In the genomic region with DNA sequence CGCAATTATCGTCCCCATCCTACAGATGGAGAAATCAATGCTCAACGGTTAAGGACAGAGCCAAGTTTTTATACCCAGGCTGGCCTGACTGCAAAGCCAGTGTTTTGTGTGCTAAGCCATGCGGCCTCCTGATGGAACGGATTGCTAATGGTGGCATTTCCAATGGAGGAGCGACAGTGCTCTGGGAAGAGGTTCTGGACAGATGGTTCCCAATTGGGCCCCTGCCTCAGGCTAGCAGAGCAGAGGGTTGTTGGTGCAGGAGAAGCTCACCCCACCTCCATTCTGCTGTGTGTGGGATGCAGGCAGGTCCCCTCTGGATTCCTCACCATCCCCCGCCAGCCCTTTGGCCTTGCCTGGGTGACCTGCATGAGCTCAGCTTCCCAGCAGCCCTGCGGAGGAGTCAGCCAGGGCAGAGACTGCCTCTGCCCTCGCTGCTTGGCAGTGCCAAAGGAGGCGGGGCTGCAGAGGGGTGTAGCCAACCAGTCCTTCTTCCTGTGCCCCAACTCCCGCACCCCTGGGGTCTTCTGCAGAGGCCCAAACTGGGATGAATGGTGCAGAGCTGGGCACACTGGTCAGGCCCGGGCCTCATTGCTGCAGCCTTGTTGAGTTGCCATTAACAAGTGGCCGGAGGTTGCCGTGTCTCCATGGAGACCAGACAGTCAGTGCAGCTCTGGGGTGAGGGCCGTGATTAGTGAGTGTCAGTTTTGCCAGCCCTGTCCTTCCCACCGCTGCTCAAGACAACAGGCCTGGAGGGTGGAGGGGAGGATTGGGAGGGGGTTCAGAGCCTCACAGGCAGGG, we compare ENCODE assay signal across 8 mouse cellular contexts. TPM values are rescaled to one million over a fixed set of nuclear protein-coding genes. Genes with fewer than 3 reads are reported as not detected.
DNase-seq lines count a peak whose midpoint lies in the region; ATAC-seq lines count a peak whose summit lies in the region.

No protein-coding gene starts in this region.

- peak overlapping the region; percentile 59 for H3K27ac ChIP-seq in embryonic facial prominence, embryonic 14.5 days (replicated peaks; ENCODE audit: low read depth, low read length)
- H3K27ac ChIP-seq in heart, embryonic 15.5 days: peak overlapping the region; percentile 95
- H3K27ac ChIP-seq in kidney, embryonic 16.5 days (ENCODE audit: low read length): peak overlapping the region; percentile 98
- H3K27ac ChIP-seq in lung, embryonic 16.5 days (ENCODE audit: low read length): peak overlapping the region; percentile 93

- no peaks in the 10 kb centered on the region for H3K9me3 ChIP-seq in embryonic facial prominence, embryonic 14.5 days (ENCODE audit: control insufficient read depth, low read length)
- no peaks in the 10 kb centered on the region for H3K9me3 ChIP-seq in heart, embryonic 15.5 days (replicated peaks)
- no peaks in the 10 kb centered on the region for H3K9me3 ChIP-seq in kidney, embryonic 16.5 days (ENCODE audit: low read length)
- no peaks in the 10 kb centered on the region for H3K9me3 ChIP-seq in lung, embryonic 16.5 days (ENCODE audit: control insufficient read depth, low read length)

- DNase-seq in ES-CJ7 (ENCODE audit: low read depth, low spot score): peak; percentile 76
- peak; percentile 93 to 95 for DNase-seq in adrenal gland, postnatal 36 days
- peak; percentile 76 for DNase-seq in embryonic facial prominence, embryonic 14.5 days (ENCODE audit: low spot score)
- no peak for DNase-seq in c-Kit-positive CD71-positive TER-119-positive erythroid progenitor cells, embryonic 14.5 days (ENCODE audit: low spot score)

- H3K36me3 ChIP-seq in embryonic facial prominence, embryonic 14.5 days (ENCODE audit: control insufficient read depth, insufficient read depth, low read length): no peaks in the 10 kb centered on the region
- H3K36me3 ChIP-seq in heart, embryonic 15.5 days: no peaks in the 10 kb centered on the region
- H3K36me3 ChIP-seq in kidney, embryonic 16.5 days (ENCODE audit: insufficient read depth, low read length): no peaks in the 10 kb centered on the region
- H3K36me3 ChIP-seq in lung, embryonic 16.5 days (ENCODE audit: control insufficient read depth, insufficient read depth, low read length): no peaks in the 10 kb centered on the region

- H3K4me3 ChIP-seq in embryonic facial prominence, embryonic 14.5 days (ENCODE audit: low read depth, low read length): 0 out of 2 replicates have a peak overlapping the region, but pooled peaks have one; percentile 9
- peak overlapping the region; percentile 27 for H3K4me3 ChIP-seq in heart, embryonic 15.5 days
- peak overlapping the region; percentile 16 for H3K4me3 ChIP-seq in kidney, embryonic 16.5 days (ENCODE audit: low read length)
- peak overlapping the region; percentile 17 for H3K4me3 ChIP-seq in lung, embryonic 16.5 days (ENCODE audit: low read length)

- peak overlapping the region; percentile 41 for H3K4me2 ChIP-seq in embryonic facial prominence, embryonic 14.5 days (ENCODE audit: low read depth, low read length)
- peak overlapping the region; percentile 60 for H3K4me2 ChIP-seq in heart, embryonic 15.5 days
- peak overlapping the region; percentile 44 for H3K4me2 ChIP-seq in kidney, embryonic 16.5 days (replicated peaks; ENCODE audit: low read depth, low read length)
- peak overlapping the region; percentile 50 for H3K4me2 ChIP-seq in lung, embryonic 16.5 days (ENCODE audit: low read depth, low read length)

- H3K4me1 ChIP-seq in embryonic facial prominence, embryonic 14.5 days (ENCODE audit: control insufficient read depth, insufficient read depth, low read length): peaks cover 52% of the 10 kb centered on the region
- peaks cover 55% of the 10 kb centered on the region for H3K4me1 ChIP-seq in heart, embryonic 15.5 days (replicated peaks)
- peaks cover 54% of the 10 kb centered on the region for H3K4me1 ChIP-seq in kidney, embryonic 16.5 days (ENCODE audit: insufficient read depth, low read length)
- H3K4me1 ChIP-seq in lung, embryonic 16.5 days (replicated peaks; ENCODE audit: control insufficient read depth, insufficient read depth, low read length): peaks cover 56% of the 10 kb centered on the region

- no peaks in the 10 kb centered on the region for H3K27me3 ChIP-seq in embryonic facial prominence, embryonic 14.5 days (replicated peaks; ENCODE audit: control insufficient read depth, insufficient read depth, low read length)
- no peaks in the 10 kb centered on the region for H3K27me3 ChIP-seq in heart, embryonic 15.5 days
- no peaks in the 10 kb centered on the region for H3K27me3 ChIP-seq in kidney, embryonic 16.5 days (ENCODE audit: insufficient read depth, low read length)
- no peaks in the 10 kb centered on the region for H3K27me3 ChIP-seq in lung, embryonic 16.5 days (ENCODE audit: control insufficient read depth, insufficient read depth, low read depth, low read length)

- peak; percentile 33 for ATAC-seq in embryonic facial prominence, embryonic 14.5 days (ENCODE audit: low read depth)
- ATAC-seq in heart, embryonic 15.5 days (replicated peaks; ENCODE audit: insufficient number of reproducible peaks, insufficient read depth, low FRiP score, low read depth): peak; percentile 56
- peak; percentile 88 for ATAC-seq in kidney, embryonic 16.5 days (ENCODE audit: low FRiP score, low TSS enrichment)
- ATAC-seq in lung, embryonic 16.5 days (ENCODE audit: low read depth): peak; percentile 11
- peak; percentile 36 for ATAC-seq in neutrophil, adult 5-6 weeks (ENCODE audit: extremely low read depth, insufficient number of reproducible peaks, low FRiP score, poor library complexity, severe bottlenecking)

- 37% methylated on average over 16 of the region's 16 CpGs for WGBS in embryonic facial prominence, embryonic 14.5 days
- WGBS in heart, embryonic 15.5 days: 36% methylated on average over 16 of the region's 16 CpGs
- 26% methylated on average over 16 of the region's 16 CpGs for WGBS in kidney, embryonic 16.5 days
- 36% methylated on average over 16 of the region's 16 CpGs for WGBS in lung, embryonic 16.5 days

- H3K9ac ChIP-seq in embryonic facial prominence, embryonic 14.5 days (ENCODE audit: low read depth, low read length): no peak overlapping the region; the same call in 1 of the 2 replicates
- H3K9ac ChIP-seq in heart, embryonic 15.5 days: peak overlapping the region; percentile 43
- H3K9ac ChIP-seq in kidney, embryonic 16.5 days (replicated peaks; ENCODE audit: low read length): peak overlapping the region; percentile 61
- peak overlapping the region; percentile 49 for H3K9ac ChIP-seq in lung, embryonic 16.5 days (ENCODE audit: low read length)

RNA-seq across cellular contexts. Expression of a gene that starts 35.2 kb away (rescaled TPM):
- 100 to 1,000 TPM; 122 to 132 TPM for total RNA-seq in adrenal gland, postnatal 36 days (2021)
- polyA plus RNA-seq in embryonic facial prominence, embryonic 14.5 days (2014; fragmentation: Nextera tagmentation; extraction: Ambion mirVana): 83.4 and 92.4 TPM in 2 replicates
- polyA plus RNA-seq in heart, embryonic 15.5 days (2015; fragmentation: Nextera tagmentation; extraction: Ambion mirVana): 67.3 and 72.8 TPM in 2 replicates
- 77.4 and 102 TPM in 2 replicates for polyA plus RNA-seq in kidney, embryonic 16.5 days (2015; fragmentation: Nextera tagmentation; extraction: Ambion mirVana)
- polyA plus RNA-seq in lung, embryonic 16.5 days (2015; fragmentation: Nextera tagmentation; extraction: Ambion mirVana): 140 and 144 TPM in 2 replicates
- total RNA-seq in neutrophil, adult 5-6 weeks (2017): 89.1 and 105 TPM in 2 replicates

Comparison
In these comparisons a context has a peak if more than half of its experiments do, and no peak if none do; other contexts are left out.
1. ATAC-seq: peak in every context shown above with its lines; median percentile 88 in kidney, embryonic 16.5 days; 56 in heart, embryonic 15.5 days; 36 in neutrophil, adult 5-6 weeks; 33 in embryonic facial prominence, embryonic 14.5 days; 11 in lung, embryonic 16.5 days.